Mouse (Mus musculus) adrenal gland, adult 18-20 months (tissue): ENCODE data around the gene Tmc6. TPM values are rescaled to one million over a fixed set of nuclear protein-coding genes. Genes with fewer than 3 reads are reported as not detected.

Source experiments
- DNase-seq, 2 experiments: peaks; one replicate each; pipeline ENCODE4 v3.0.0; 2021 to 2022; ENCODE audit warnings: low spot score in 2 of 2
- total RNA-seq, 2 experiments: library from RNA; stranded (reverse); gene quantifications; 1 replicate in 1 of 2; 2 replicates in 1 of 2; pipeline ENCODE4 v1.2.3; 2021

Gene Tmc6
- total RNA-seq, 2 experiments from 2014 or later = 24.1 to 27.0 TPM

DNA sequence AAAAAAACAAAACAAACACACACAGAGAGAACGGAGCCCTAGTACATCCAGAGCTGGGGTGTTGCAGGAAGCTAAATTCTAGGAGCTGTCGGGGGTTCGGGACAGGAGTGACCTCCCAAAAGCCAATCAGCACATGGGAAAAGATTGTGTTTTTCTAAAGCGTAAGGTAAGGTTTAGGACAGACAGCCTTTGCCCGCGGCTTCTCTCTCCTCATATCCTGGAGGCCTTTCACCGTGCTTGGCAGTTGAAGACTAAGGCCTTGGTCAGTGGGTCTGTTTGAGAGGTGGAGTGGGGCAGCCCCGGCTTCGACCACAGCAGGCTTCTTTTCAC is 672 bp upstream of the Tmc6 start:
- no peak for DNase-seq

- DNase-seq = peak; percentile 72 to 76
Measured at GRCm38 (mm10) chr11:117781199-117781821, 688 bp downstream of the Tmc6 start.

DNA sequence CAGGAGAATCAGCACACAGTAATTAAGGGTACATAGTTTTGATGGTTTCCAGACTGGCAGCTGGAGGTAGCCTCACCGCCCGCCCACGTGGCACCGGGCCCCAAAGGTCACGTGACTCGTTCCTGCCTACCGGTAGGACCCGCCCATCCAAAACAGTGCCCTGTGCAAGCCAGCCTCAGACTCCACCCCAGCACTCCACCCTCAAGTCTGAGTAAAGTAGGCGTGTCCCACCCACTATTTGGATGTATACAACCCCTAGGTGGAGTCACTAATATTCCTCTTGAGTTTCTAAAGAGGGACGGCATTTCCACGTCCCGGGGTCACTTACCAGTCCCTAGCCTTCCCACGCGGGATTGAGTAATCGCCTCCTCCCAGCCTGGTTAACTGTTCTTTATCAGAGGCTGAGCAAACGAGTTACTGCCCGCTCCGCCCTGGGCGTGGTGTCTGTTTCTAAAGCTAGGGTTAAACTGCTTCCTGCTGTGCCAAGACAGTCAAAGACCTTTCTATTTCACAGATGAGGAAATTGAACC is 1.4 kb downstream of the Tmc6 start:
- DNase-seq = peak; percentile 75 to 77

DNA sequence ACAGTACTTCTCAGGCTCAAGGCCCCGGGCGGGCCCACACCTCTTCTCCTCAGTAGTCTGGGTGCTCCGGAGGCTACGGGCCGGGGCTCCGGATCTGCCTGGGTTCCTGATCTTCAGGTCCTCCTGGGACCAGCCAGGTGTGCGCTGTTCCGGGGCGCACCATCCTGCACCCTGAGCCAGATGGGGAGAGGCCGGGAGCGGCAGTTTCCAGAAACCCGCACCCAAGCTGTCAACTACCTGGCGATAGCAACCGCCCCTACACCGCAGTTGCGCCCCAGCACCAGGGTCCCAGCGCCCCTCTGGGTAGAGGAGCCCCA is 1.8 kb downstream of the Tmc6 start:
- no peak for DNase-seq

DNA sequence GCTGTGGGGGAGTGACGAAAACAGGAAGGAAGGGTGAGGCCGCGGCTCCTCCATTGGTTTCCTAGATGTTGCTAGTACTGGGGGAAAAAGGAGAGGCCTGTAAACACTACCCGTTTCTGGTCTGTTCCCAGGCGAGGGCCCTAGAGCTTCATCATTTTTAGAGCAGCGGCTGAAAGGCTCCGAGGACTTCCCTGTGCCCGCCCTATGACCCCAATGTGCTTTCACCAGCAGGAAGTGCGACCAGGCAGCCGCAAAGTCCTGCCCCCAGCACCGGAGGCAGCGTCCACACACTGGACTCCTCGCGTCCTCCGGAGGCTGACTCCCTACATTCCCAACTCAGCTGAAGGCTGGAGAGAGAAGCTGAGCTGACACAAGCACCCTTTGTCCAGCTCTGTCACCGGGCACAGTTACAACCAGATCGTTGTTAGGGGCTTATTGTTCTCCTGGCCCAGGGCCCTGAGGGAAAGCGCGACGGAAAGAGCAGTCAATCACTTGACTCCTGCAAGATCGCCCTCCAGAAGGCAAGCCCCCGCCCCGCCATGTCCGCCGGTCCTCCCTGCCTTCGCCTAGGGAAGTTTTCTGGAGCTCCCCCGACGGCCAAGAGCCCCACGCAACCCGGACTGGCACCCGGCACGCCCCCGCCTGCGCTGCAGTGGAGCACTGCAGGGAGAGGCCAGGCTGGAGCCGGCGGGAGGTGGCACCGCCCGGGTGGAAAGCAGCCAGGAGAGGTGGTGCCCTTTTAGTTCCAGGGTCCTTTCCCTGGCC is 2.4 kb downstream of the Tmc6 start:
- DNase-seq = peak; percentile 69 to 70

DNA sequence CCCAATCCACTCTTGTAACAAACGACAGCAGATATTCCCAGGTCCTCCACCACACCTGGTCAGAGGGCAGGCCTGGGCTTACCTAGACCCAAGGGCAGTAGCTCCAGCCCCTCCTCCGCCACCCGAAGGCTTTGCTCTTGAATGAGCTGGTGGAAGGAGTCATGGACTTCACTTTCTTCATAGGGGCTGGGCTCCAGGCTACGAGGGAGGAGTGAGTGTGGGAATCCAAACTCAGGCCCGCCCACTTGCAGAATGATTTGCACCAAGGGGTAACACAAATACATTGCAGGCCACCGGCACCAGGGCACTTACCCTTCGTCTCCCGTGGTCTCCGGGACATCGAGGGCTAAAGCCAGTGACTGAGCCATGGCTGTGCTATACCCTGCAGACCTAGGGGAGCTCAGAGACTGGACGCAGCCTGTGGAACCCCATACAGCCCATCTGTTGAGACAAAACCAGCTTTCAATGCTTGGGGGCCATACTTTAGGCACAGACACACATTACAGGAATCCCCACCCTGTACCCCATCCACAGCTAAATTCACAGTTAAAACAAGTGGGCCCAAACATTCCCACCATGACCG is 3.1 kb downstream of the Tmc6 start:
- peak in 1 of 2 experiments; percentile 41 for DNase-seq

GRCm38 (mm10) chr11:117778031-117778430 is 4.0 kb downstream of the Tmc6 start:
- DNase-seq = no peak

DNA sequence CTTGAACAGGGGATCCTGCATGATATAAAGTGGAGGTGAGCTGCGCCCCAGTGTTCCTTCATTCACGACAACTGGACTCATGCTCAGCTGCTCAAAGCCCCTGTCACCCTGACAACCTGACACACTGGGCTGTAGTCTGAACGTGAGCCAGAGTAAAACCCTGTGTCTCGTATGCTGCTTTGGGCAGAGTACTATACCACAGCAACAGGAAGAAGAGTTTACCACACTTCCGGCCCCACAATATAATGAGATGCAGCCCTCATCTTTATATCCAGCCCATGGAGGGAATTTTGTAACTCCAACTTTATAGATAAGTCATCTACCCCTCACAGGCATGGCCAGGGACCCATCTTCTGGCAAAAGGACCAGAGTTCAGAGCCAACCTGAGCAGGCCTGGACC is 4.9 kb downstream of the Tmc6 start:
- no peak for DNase-seq

GRCm38 (mm10) chr11:117776085-117776792 is 5.8 kb downstream of the Tmc6 start:
- peak in 1 of 2 experiments; percentile 27 for DNase-seq

DNA sequence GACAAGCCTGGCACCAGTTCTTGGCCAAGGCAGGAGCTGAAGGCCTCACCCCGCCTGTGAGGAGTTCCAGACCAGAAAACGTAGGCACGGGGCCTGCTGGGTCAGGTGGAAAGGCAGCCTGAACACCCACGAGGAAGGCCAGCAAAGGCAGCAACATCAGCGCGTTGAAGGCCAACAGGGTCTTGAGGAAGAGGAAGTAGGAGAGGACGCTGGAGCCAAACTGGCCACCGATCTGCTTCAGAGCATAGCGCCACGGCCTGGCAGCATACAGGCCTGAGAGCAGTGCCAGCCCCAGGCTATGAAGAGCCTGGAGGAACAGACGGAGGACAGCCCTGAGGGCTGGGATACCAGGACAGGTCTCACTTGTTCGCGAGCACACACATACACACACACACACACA is 6.5 kb downstream of the Tmc6 start:
- DNase-seq = no peak

DNA sequence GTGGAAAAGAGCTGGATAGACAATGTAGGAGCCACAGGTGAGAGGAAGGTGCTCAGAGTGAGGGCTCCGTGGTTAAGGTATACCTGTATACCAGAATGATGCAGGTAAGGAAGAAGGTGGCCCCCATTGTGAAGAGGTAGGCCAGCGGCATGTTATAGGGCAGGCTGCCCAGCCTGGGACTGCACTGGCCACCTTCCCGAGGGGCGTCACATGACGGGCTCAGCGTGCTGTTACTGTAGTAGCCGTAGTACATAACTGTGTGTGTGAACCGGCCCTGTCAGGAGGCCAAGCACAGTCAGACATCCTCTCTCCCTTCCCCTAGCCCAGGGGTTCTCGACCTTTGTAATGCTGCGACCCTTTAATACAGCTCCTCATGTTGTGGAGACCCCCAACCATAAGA is 7.1 kb downstream of the Tmc6 start:
- no peak for DNase-seq

DNA sequence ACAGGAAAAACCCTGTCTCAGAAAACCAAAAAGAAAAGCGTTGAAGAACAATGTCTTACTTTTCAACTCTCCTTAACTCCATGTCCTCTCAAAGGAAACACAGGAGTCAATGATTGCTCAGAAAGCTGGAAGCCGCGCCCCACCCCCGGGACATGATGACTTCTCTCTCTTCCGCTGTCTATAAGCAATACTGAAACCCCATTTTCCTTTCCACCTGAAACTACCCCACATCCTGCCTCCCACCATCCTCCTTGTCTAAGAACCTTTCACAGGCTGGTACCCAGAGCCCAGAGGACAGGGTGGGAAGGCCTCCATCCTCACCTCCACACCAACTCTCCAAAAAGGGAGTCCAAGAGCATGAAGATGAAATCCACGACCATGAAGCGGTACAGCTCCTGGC is 9.6 kb downstream of the Tmc6 start:
- no peak for DNase-seq

GRCm38 (mm10) chr11:117770407-117770806 is 11.6 kb downstream of the Tmc6 start:
- DNase-seq = no peak

GRCm38 (mm10) chr11:117769683-117770047 is 12.3 kb downstream of the Tmc6 start:
- no peak for DNase-seq

GRCm38 (mm10) chr11:117768725-117769682 is 13.0 kb downstream of the Tmc6 start:
- no peak for DNase-seq

GRCm38 (mm10) chr11:117766275-117766674 is 15.7 kb downstream of the Tmc6 start:
- DNase-seq = no peak

DNA sequence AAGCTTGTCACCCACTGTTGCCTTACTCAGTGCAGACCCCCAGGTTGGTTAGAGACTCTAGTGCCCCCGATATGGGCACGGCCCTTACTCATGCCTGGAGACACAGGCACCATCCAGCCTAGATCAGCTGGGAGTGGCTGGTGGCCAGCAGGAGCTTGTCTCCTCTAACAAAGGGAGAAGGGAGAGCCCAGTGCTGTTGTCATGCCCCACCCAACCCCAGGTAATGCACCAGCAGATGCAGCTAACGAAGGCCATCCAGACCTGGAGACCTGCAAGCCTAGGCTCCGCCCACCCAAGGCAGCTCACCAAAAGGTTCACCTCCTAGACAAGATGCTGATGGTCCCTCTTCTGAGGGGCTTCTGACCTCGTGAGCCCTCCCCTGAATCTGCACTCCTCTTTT is 16.6 kb downstream of the Tmc6 start:
- DNase-seq = no peak

- no peak for DNase-seq
Measured at GRCm38 (mm10) chr11:117764319-117764718, 17.7 kb downstream of the Tmc6 start.

DNA sequence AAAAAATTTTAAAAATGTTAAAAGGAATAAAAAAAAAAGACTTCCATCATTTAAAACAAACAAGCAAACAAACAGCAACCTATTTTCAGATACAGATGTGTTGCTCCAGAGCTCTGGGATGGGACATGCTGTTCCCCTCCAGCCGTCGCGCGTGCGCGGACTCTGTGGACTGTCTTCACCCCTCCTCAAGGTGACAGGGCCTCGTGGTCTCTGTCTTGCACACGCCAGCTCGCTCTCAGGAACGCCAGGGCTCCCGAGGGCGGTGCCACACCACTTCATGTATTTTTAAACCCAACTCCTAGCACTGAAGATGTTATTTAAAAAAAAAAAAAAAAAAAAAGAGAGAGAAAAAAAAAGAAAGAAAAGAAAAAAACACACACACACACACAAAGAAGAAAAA is 19.8 kb downstream of the Tmc6 start:
- no peak for DNase-seq

- no peak for DNase-seq
Measured at GRCm38 (mm10) chr11:117761801-117762200, 20.2 kb downstream of the Tmc6 start.
